Mouse (Mus musculus): Measurements from ENCODE around the gene Pitx1. TPM values are rescaled to one million over a fixed set of nuclear protein-coding genes. Genes with fewer than 3 reads are reported as not detected.

Pitx1 gene
- polyA plus RNA-seq, 1 experiment = not detected

DNA sequence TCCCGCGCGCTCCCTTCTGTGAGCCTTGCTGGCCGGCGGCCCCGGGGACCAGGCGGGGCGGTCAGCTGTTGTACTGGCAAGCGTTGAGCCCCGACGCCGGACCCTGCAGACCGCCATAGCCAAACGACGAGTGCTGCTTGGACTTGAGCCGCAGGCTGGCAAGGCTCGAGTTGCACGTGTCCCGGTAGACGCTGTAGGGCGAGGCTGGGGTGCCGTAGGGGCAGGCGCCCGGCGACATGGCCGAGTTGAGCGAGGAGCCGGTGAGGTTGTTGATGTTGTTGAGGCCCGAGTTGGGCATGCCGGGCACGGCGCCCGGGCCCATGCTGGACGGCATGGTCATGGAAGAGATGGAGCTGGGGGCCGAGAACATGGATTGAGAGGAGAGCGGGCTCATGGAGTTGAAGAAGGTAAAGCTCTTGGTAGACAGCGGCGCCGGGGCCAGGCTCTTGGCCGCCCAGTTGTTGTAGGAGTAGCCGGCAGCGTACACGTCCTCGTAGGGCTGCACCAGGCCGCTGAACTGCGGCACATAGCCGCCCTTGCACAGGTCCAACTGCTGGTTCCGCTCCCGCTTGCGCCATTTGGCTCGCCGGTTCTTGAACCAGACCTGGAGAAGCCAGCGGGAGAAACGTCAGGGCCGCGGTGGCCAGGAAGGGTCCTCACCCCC, 9.9 kb downstream of the Pitx1 start:
- Histone ChIP-seq H3K4me3 (ENCODE audit: insufficient read depth, low read depth, low read length) (no peak overlapping the region), H3K27ac (replicated peaks; ENCODE audit: low read depth, low read length) (no peak overlapping the region), H3K4me1 (ENCODE audit: control insufficient read depth, insufficient read depth, insufficient read length, low read length) (no peaks in the 10 kb centered on the region; the same call in 1 of the 2 replicates)

DNA sequence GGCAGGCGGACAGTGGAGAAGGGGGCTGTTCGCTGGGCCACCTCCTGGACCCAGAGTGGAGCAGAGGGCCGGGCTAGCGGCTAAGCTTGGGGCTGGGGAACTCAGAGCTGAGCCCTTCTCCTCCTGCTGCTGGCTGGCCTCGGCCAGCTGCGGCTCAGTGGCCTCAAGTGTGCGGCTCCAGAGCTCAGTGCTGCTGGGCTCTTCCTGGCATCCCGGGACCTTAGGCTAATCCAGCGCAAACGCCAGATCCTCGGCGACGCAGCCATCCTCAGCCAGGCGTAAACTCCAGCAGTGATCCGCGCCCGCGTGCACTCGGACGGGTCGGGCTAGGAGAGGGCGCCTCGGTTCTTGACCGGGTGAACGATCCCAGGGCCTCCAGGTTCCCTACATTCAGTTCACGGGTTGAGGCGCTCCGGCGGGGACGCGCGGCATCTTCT, 10.7 kb downstream of the Pitx1 start:
- Histone ChIP-seq H3K4me1 (ENCODE audit: control insufficient read depth, insufficient read depth, insufficient read length, low read length) (no peaks in the 10 kb centered on the region), H3K27ac (replicated peaks; ENCODE audit: low read depth, low read length) (no peak overlapping the region), H3K4me3 (ENCODE audit: insufficient read depth, low read depth, low read length) (no peak overlapping the region)

DNA sequence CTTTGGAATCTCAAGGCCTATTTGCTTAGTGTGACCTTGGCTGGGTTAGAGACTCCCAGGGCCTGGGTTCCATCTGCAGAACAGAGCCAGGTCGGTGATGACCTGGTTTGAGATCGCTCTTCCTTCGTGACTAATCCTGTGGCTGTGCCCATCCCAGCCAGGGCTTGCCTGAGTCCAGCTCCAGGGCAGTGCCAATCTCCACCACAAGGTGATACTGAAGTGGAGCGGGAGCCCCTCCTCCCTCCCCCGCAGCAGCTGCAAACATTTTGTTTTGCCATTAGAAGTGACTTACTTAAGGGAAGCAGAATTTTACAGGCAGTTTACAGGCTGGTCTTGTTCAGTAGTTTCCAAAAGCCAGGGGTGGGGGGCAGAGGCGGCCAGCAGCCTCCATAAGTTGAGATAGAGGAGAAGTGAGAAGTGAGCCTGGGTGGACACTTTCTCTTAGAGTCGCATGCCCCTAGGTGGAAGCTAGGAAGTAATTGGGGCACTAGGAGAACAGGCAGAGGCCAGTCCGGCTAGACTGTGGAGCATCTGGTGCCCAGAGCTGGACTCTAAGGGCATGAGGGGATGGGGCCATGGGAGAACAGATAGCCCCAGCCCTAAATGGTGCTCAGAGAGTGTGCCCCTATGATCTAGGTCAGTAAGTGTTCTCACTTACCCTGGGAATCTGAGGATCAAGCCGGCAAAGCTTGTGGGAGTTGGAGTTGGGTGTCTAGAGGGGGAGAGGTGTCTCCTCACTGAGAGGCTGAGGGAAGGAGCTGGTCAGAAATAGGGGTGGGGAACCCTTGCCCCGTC, 11.6 kb downstream of the Pitx1 start:
- H3K27ac ChIP-seq (replicated peaks; ENCODE audit: low read depth, low read length) = no peak overlapping the region
- H3K4me3 ChIP-seq (ENCODE audit: insufficient read depth, low read depth, low read length) = no peak overlapping the region
- H3K4me1 ChIP-seq (ENCODE audit: control insufficient read depth, insufficient read depth, insufficient read length, low read length) = no peaks in the 10 kb centered on the region

GRCm38 (mm10) chr13:55822499-55822898, 13.5 kb downstream of the Pitx1 start:
- H3K27ac ChIP-seq (replicated peaks; ENCODE audit: low read depth, low read length) = no peak overlapping the region
- no peaks in the 10 kb centered on the region for H3K4me1 ChIP-seq (ENCODE audit: control insufficient read depth, insufficient read depth, insufficient read length, low read length)
- no peak overlapping the region for H3K4me3 ChIP-seq (ENCODE audit: insufficient read depth, low read depth, low read length)

GRCm38 (mm10) chr13:55814834-55815233, 21.2 kb downstream of the Pitx1 start:
- Histone ChIP-seq H3K4me3 (ENCODE audit: insufficient read depth, low read depth, low read length) (no peak overlapping the region), H3K27ac (replicated peaks; ENCODE audit: low read depth, low read length) (no peak overlapping the region), H3K4me1 (ENCODE audit: control insufficient read depth, insufficient read depth, insufficient read length, low read length) (peaks cover 4% of the 10 kb centered on the region; the same call in 1 of the 2 replicates)

DNA sequence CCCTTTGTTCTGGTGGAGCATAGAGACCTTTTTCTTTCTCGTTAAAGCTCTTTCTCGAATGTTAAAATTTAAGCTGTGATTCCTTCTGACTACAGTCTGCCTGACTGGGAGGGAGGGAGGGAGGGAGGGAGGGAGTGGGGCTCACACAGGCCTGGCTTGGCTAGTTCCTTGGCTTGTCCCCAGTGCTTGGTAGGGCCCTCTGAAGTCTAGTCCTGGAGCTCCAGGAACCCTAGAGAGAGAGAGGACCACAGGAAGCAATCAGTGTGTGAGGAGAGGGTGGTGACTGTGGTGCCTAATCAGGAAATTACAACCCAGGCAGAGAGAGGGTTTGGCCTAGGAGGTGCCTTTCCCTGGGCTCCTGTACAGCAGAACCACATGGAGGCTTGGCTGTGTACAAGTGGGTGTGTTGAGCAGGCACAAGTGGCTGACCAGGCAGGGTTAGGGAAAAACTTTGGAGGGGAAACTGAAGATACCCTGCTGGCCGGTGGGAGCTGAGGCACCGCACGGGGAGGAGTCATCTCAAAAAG, 22.4 kb downstream of the Pitx1 start:
- no peak overlapping the region for H3K27ac ChIP-seq (replicated peaks; ENCODE audit: low read depth, low read length)
- H3K4me3 ChIP-seq (ENCODE audit: insufficient read depth, low read depth, low read length) = no peak overlapping the region
- peaks cover 4% of the 10 kb centered on the region; the same call in 1 of the 2 replicates for H3K4me1 ChIP-seq (ENCODE audit: control insufficient read depth, insufficient read depth, insufficient read length, low read length)

DNA sequence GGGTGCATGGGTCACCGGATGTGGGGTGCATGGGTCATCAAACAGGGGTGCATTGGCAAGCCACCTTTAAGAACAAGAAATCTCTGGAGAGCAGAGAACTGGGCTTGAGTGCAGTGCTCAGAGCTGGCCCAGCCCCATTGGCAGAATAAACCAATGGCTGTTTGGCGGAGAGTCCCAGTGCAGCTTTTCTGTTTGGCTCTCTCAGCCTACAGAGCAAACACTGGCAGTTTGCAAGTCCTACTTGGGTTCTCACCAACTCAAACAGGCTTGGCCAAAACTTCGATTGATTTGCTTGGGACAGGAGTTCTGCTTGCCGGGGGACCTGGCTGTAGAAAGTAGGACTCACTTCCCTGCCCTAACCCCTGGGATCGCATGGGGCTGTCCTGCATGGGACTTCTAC, 25.0 kb downstream of the Pitx1 start:
- peaks cover 4% of the 10 kb centered on the region; the same call in 1 of the 2 replicates for H3K4me1 ChIP-seq (ENCODE audit: control insufficient read depth, insufficient read depth, insufficient read length, low read length)
- H3K27ac ChIP-seq (replicated peaks; ENCODE audit: low read depth, low read length) = no peak overlapping the region

DNA sequence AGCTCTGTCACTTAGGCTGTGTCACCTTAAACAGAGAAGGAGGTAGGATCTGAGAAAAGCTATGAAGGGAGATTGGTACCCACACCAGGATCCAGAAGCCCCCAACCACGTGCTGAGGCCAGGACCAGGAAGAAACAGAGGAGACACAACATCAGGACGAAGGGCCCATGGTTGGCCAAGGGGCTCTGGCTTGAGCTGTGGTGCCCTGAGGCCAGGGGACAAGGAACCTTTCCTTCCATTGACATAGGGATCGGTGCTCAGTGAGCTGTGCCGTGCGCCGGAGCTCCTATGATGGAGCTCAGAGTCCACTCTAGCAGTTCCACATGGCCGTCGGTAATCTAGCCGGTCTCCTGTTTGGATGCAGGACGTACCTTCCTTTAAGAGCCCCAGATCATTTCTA, 26.3 kb downstream of the Pitx1 start:
- Histone ChIP-seq H3K27ac (replicated peaks; ENCODE audit: low read depth, low read length) (no peak overlapping the region), H3K4me3 (ENCODE audit: insufficient read depth, low read depth, low read length) (no peak overlapping the region), H3K4me1 (ENCODE audit: control insufficient read depth, insufficient read depth, insufficient read length, low read length) (peaks cover 4% of the 10 kb centered on the region; the same call in 1 of the 2 replicates)

More for the DNA sequence above, 25.0 kb downstream of the Pitx1 start:
- no peak overlapping the region for H3K4me3 ChIP-seq (ENCODE audit: insufficient read depth, low read depth, low read length)

- H3K4me3 ChIP-seq (ENCODE audit: insufficient read depth, low read depth, low read length) = no peak overlapping the region
- H3K4me1 ChIP-seq (ENCODE audit: control insufficient read depth, insufficient read depth, insufficient read length, low read length) = peaks cover 4% of the 10 kb centered on the region; the same call in 1 of the 2 replicates
These were observed 26.9 kb downstream of the Pitx1 start for GRCm38 (mm10) chr13:55809041-55809623.

GRCm38 (mm10) chr13:55803973-55804372, 32.0 kb downstream of the Pitx1 start:
- H3K4me3 ChIP-seq (ENCODE audit: insufficient read depth, low read depth, low read length) = no peak overlapping the region
- H3K4me1 ChIP-seq (ENCODE audit: control insufficient read depth, insufficient read depth, insufficient read length, low read length) = 0 out of 2 replicates have a peak, but pooled peaks cover 2% of the 10 kb centered on the region
- no peak overlapping the region for H3K27ac ChIP-seq (replicated peaks; ENCODE audit: low read depth, low read length)

More at GRCm38 (mm10) chr13:55809041-55809623, 26.9 kb downstream of the Pitx1 start:
- H3K27ac ChIP-seq (replicated peaks; ENCODE audit: low read depth, low read length) = no peak overlapping the region

DNA sequence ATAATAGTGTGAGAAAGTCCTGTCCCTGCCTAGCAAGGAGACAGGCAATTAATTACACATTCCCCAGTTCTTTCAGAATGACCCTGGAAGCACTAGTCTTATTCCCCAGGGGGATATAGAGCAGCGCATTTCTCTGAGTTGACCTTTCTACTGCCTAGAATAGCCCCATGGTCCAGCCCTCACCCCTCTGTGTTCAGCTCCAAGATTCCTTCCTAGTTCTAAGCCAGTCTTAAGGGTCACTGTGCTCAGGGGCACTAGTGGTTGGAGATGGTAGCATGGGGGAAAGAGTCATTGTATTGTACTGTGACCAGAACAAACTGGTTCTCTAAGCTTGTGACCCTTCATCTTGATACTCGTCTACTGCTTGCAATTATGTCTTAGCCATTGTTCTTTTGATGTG, 34.7 kb downstream of the Pitx1 start:
- H3K27ac ChIP-seq (replicated peaks; ENCODE audit: low read depth, low read length) = no peak overlapping the region
- H3K4me3 ChIP-seq (ENCODE audit: insufficient read depth, low read depth, low read length) = no peak overlapping the region
- 0 out of 2 replicates have a peak, but pooled peaks cover 2% of the 10 kb centered on the region for H3K4me1 ChIP-seq (ENCODE audit: control insufficient read depth, insufficient read depth, insufficient read length, low read length)

GRCm38 (mm10) chr13:55786120-55786519, 49.9 kb downstream of the Pitx1 start:
- H3K4me1 ChIP-seq (ENCODE audit: control insufficient read depth, insufficient read depth, insufficient read length, low read length) = no peaks in the 10 kb centered on the region
- H3K4me3 ChIP-seq (ENCODE audit: insufficient read depth, low read depth, low read length) = no peak overlapping the region
- H3K27ac ChIP-seq (replicated peaks; ENCODE audit: low read depth, low read length) = no peak overlapping the region

- Histone ChIP-seq H3K27ac (replicated peaks; ENCODE audit: low read depth, low read length) (no peak within 1 kb of the TSS), H3K4me3 (ENCODE audit: insufficient read depth, low read depth, low read length) (no peak within 1 kb of the TSS), H3K4me1 (ENCODE audit: control insufficient read depth, insufficient read depth, insufficient read length, low read length) (no peaks in the 10 kb centered on the region)
These were observed 51.7 kb downstream of the Pitx1 start, which contains the start of gene Catsper3 for GRCm38 (mm10) chr13:55784268-55784667. TSS of gene Catsper3 (plus strand) at chr13:55784568.

GRCm38 (mm10) chr13:55775056-55775455, 60.9 kb downstream of the Pitx1 start:
- Histone ChIP-seq H3K4me1 (ENCODE audit: control insufficient read depth, insufficient read depth, insufficient read length, low read length) (no peaks in the 10 kb centered on the region), H3K27ac (replicated peaks; ENCODE audit: low read depth, low read length) (no peak overlapping the region), H3K4me3 (ENCODE audit: insufficient read depth, low read depth, low read length) (no peak overlapping the region)

All from brown adipose tissue, adult 24 weeks (tissue).